Mouse (Mus musculus) CH12.LX (cell line): ENCODE data around the gene Odf2l. TPM values are rescaled to one million over a fixed set of nuclear protein-coding genes. Genes with fewer than 3 reads are reported as not detected.
A peak's percentile ranks its signal among the peaks of the same experiment; 100 is the strongest.

Experiments used
- DNase-seq: peaks from one replicate; pipeline ENCODE4 v3.0.0-alpha.2; 2013; ENCODE audit errors: extremely low read depth
- H3K27ac ChIP-seq: 2 replicates; pipeline ENCODE4 v1.5.1; 2012; ENCODE audit warnings: low read depth, mild to moderate bottlenecking, control low read depth, moderate library complexity; ENCODE audit not compliant: insufficient read depth
- H3K27me3 ChIP-seq: replicated peaks from 2 replicates; pipeline ENCODE3; 2012; ENCODE audit warnings: inconsistent platforms
- H3K36me3 ChIP-seq, 2 experiments: replicated peaks in 1 of 2; 2 replicates each; pipeline versions ENCODE3 to v1.6.1; 2012; ENCODE audit warnings: inconsistent platforms in 1 of 2, low read length in 1 of 2, mild to moderate bottlenecking in 1 of 2, mixed read lengths in 1 of 2, moderate library complexity in 1 of 2; ENCODE audit not compliant: control insufficient read depth in 1 of 2, insufficient read depth in 1 of 2
- H3K4me1 ChIP-seq, 2 experiments: 2 replicates each; pipeline ENCODE4 v1.6.1; 2012; ENCODE audit warnings: inconsistent platforms in 1 of 2, moderate library complexity in 1 of 2; ENCODE audit not compliant: insufficient read depth in 2 of 2, control insufficient read depth in 1 of 2
- H3K4me2 ChIP-seq: 2 replicates; pipeline ENCODE4 v1.6.1; 2012; ENCODE audit warnings: low read depth, mild to moderate bottlenecking, control low read depth; ENCODE audit not compliant: poor library complexity, insufficient read depth, severe bottlenecking
- H3K4me3 ChIP-seq, 3 experiments: fragments of 150-350 bp in 1 of 3; sonication (generic) in 1 of 3; replicated peaks in 1 of 3; 2 replicates each; pipeline versions ENCODE3 to v1.5.1; 2011 to 2012; ENCODE audit warnings: low read depth in 2 of 3, low read length in 2 of 3, mild to moderate bottlenecking in 2 of 3, moderate library complexity in 2 of 3, control low read depth in 1 of 3, improper control_type of control experiment in 1 of 3, inconsistent platforms in 1 of 3, mixed read lengths in 1 of 3; ENCODE audit not compliant: poor library complexity in 1 of 3
- H3K79me2 ChIP-seq: replicated peaks from 2 replicates; pipeline ENCODE4 v1.6.1; 2012; ENCODE audit warnings: mild to moderate bottlenecking, moderate library complexity; ENCODE audit not compliant: control insufficient read depth, poor library complexity, insufficient read depth, severe bottlenecking; ENCODE audit errors: extremely low read depth
- H3K9ac ChIP-seq: 2 replicates; pipeline ENCODE4 v1.6.1; 2012; ENCODE audit warnings: low read depth, mild to moderate bottlenecking, control low read depth, moderate library complexity; ENCODE audit not compliant: insufficient read depth
- H3K9me3 ChIP-seq: replicated peaks from 2 replicates; pipeline ENCODE3; 2012; ENCODE audit warnings: low read length, inconsistent platforms, mixed read lengths
- BHLHE40 ChIP-seq: IDR thresholded peaks from 2 replicates; pipeline ENCODE4 v1.6.1; 2011; ENCODE audit warnings: mild to moderate bottlenecking, low read depth, low read length, improper control_type of control experiment
- CHD1 ChIP-seq: IDR thresholded peaks from 2 replicates; pipeline ENCODE4 v1.6.1; 2012; ENCODE audit warnings: low read depth, low read length, improper control_type of control experiment, inconsistent platforms
- CHD2 ChIP-seq: IDR thresholded peaks from 2 replicates; pipeline ENCODE4 v1.6.1; 2011; ENCODE audit warnings: low read length, improper control_type of control experiment
- E2F4 ChIP-seq: IDR thresholded peaks from 2 replicates; pipeline ENCODE4 v1.6.1; 2011; ENCODE audit warnings: low read depth, low read length, improper control_type of control experiment; ENCODE audit not compliant: insufficient replicate concordance
- ELF1 ChIP-seq: IDR thresholded peaks from 2 replicates; pipeline ENCODE4 v1.6.1; 2014; ENCODE audit warnings: low read depth, mild to moderate bottlenecking, inconsistent platforms, low read length, improper control_type of control experiment
- EP300 ChIP-seq: IDR thresholded peaks from 2 replicates; pipeline ENCODE4 v1.6.1; 2011; ENCODE audit warnings: low read length, improper control_type of control experiment
- ETS1 ChIP-seq: conservative IDR thresholded peaks from 2 replicates; pipeline ENCODE4 v1.6.1; 2012; ENCODE audit warnings: low read depth, mild to moderate bottlenecking, inconsistent platforms, low read length, improper control_type of control experiment, moderate library complexity
- GABPA ChIP-seq: IDR thresholded peaks from 2 replicates; pipeline ENCODE4 v1.6.1; 2012; ENCODE audit warnings: low read depth, low read length, improper control_type of control experiment, inconsistent platforms; ENCODE audit not compliant: insufficient replicate concordance
- HCFC1 ChIP-seq: IDR thresholded peaks from 2 replicates; pipeline ENCODE4 v1.6.1; 2012; ENCODE audit warnings: low read depth, mild to moderate bottlenecking, inconsistent platforms, low read length, improper control_type of control experiment
- IRF4 ChIP-seq: IDR thresholded peaks from 2 replicates; pipeline ENCODE4 v1.6.1; 2014; ENCODE audit warnings: low read depth, mild to moderate bottlenecking, inconsistent platforms, low read length, improper control_type of control experiment
- JUND ChIP-seq: conservative IDR thresholded peaks from 2 replicates; pipeline ENCODE4 v1.6.1; 2011; ENCODE audit warnings: low read depth, low read length, improper control_type of control experiment
- MAFK ChIP-seq: IDR thresholded peaks from 2 replicates; pipeline ENCODE4 v1.6.1; 2011; ENCODE audit warnings: low read length, improper control_type of control experiment; ENCODE audit not compliant: insufficient replicate concordance
- MAX ChIP-seq: IDR thresholded peaks from 2 replicates; pipeline ENCODE4 v1.6.1; 2011; ENCODE audit warnings: low read length, improper control_type of control experiment
- MEF2A ChIP-seq: IDR thresholded peaks from 2 replicates; pipeline ENCODE4 v1.6.1; 2014; ENCODE audit warnings: low read depth, mild to moderate bottlenecking, inconsistent platforms, low read length, improper control_type of control experiment, borderline replicate concordance
- MYC ChIP-seq: IDR thresholded peaks from 2 replicates; pipeline ENCODE4 v1.6.1; 2011; ENCODE audit warnings: low read depth, mild to moderate bottlenecking, improper control_type of control experiment, low read length
- NRF1 ChIP-seq: IDR thresholded peaks from 2 replicates; pipeline ENCODE4 v1.6.1; 2014; ENCODE audit warnings: low read depth, mild to moderate bottlenecking, inconsistent platforms, low read length, improper control_type of control experiment, moderate library complexity
- POLR2A ChIP-seq: IDR thresholded peaks from 2 replicates; pipeline ENCODE4 v1.6.1; 2011; ENCODE audit warnings: low read depth, mild to moderate bottlenecking, improper control_type of control experiment, low read length
- POLR2AphosphoS2 ChIP-seq: IDR thresholded peaks from 2 replicates; pipeline ENCODE4 v1.6.1; 2011; ENCODE audit warnings: low read depth, low read length, improper control_type of control experiment
- RAD21 ChIP-seq: IDR thresholded peaks from 2 replicates; pipeline ENCODE4 v1.6.1; 2011; ENCODE audit warnings: low read depth, mild to moderate bottlenecking, low read length, improper control_type of control experiment, moderate library complexity
- RCOR1 ChIP-seq: conservative IDR thresholded peaks from 2 replicates; pipeline ENCODE4 v1.6.1; 2012; ENCODE audit warnings: low read depth, mild to moderate bottlenecking, inconsistent platforms, low read length, improper control_type of control experiment
- SIN3A ChIP-seq: IDR thresholded peaks from 2 replicates; pipeline ENCODE4 v1.6.1; 2012; ENCODE audit warnings: low read length, improper control_type of control experiment, inconsistent platforms
- SMC3 ChIP-seq: IDR thresholded peaks from 2 replicates; pipeline ENCODE4 v1.6.1; 2011; ENCODE audit warnings: low read depth, low read length, improper control_type of control experiment
- TBP ChIP-seq: conservative IDR thresholded peaks from 2 replicates; pipeline ENCODE4 v1.6.1; 2011; ENCODE audit warnings: low read depth, low read length, improper control_type of control experiment
- TCF12 ChIP-seq: IDR thresholded peaks from 2 replicates; pipeline ENCODE4 v1.6.1; 2014; ENCODE audit warnings: low read depth, mild to moderate bottlenecking, inconsistent platforms, low read length, improper control_type of control experiment
- USF2 ChIP-seq: conservative IDR thresholded peaks from 2 replicates; pipeline ENCODE4 v1.6.1; 2011; ENCODE audit warnings: low read depth, low read length, improper control_type of control experiment
- ZC3H11A ChIP-seq: IDR thresholded peaks from 2 replicates; pipeline ENCODE4 v1.6.1; 2012; ENCODE audit warnings: low read depth, mild to moderate bottlenecking, inconsistent platforms, low read length, improper control_type of control experiment
- ZMIZ1 ChIP-seq: IDR thresholded peaks from 2 replicates; pipeline ENCODE4 v1.6.1; 2012; ENCODE audit warnings: low read depth, mild to moderate bottlenecking, inconsistent platforms, low read length, improper control_type of control experiment
- dilution Hi-C: fragments of 300-500 bp; cut with MboI; formaldehyde crosslinking; loops from 2 replicates; pipeline ENCODE4 v1.14.3; 2020; ENCODE audit warnings: low sequenced_read_pairs; ENCODE audit not compliant: extremely low pct_unique_long_range_greater_than_20kb, extremely low pct_ligation_motif_present
- in situ Hi-C: fragments of 300-500 bp; cut with MboI; formaldehyde crosslinking; loops from 3 replicates; pipeline ENCODE4 v1.14.3; 2019; ENCODE audit warnings: low sequenced_read_pairs, low pct_ligation_motif_present, low pct_unique_long_range_greater_than_20kb, mixed read lengths
- polyA plus RNA-seq: library from polyadenylated mRNA; unstranded; fragments of >175 nt; gene quantifications from 2 replicates; pipeline ENCODE4 v1.2.1, GENCODE M21; 2012; ENCODE audit warnings: low read depth; ENCODE audit not compliant: insufficient read length
- total RNA-seq, 2 experiments: library from RNA; depleted of rRNA; stranded (reverse); fragments of 300-350 nt in 1 of 2; fragments of >200 nt in 1 of 2; gene quantifications; 2 replicates each; pipeline ENCODE4 v1.2.3; 2012 to 2014

The Odf2l gene
- total and polyA plus RNA-seq, 3 experiments, result 26.1 to 51.1 (median 39.1) TPM

GRCm38 (mm10) chr3:145170028-145170427 lies 51.6 kb downstream of the Odf2l start:
- Histone ChIP-seq H3K4me1 (peaks cover 24 to 70% of the 10 kb centered on the region in 2 experiments), H3K4me2 (no peak overlapping the region), H3K27ac (peak overlapping the region; percentile 47), H3K27me3 (no peaks in the 10 kb centered on the region), H3K36me3 (no peaks in the 10 kb centered on the region), H3K4me3 (no peak overlapping the region), H3K9ac (no peak overlapping the region), H3K79me2 (no peaks in the 10 kb centered on the region), H3K9me3 (no peaks in the 10 kb centered on the region)
- no peak for TF ChIP-seq ZC3H11A
- TF ChIP-seq MAFK, result 0 out of 2 replicates have a peak, but pooled peaks have one; percentile 12
- no peak for TF ChIP-seq RCOR1
- no peak for TF ChIP-seq NRF1
- TF ChIP-seq POLR2A, result 0 out of 2 replicates have a peak, but pooled peaks have one; percentile 28
- no peak for TF ChIP-seq GABPA
- TF ChIP-seq ETS1, result peak; percentile 62; the same call in 1 of the 2 replicates
- 0 out of 2 replicates have a peak, but pooled peaks have one; percentile 9 for TF ChIP-seq JUND
- TF ChIP-seq POLR2AphosphoS2, result no peak
- TF ChIP-seq IRF4, result peak; percentile 28
- TF ChIP-seq SMC3, result no peak
- peak; percentile 12; the same call in 1 of the 2 replicates for TF ChIP-seq MAX
- TF ChIP-seq SIN3A, result 0 out of 2 replicates have a peak, but pooled peaks have one; percentile 10
- TF ChIP-seq E2F4, result no peak
- TF ChIP-seq HCFC1, result no peak
- no peak for TF ChIP-seq ZMIZ1
- dilution Hi-C loops, result no loop called here
- in situ Hi-C loops, result no loop called here
- DNase-seq, result peak; percentile 64

- Histone ChIP-seq H3K27me3 (no peaks in the 10 kb centered on the region), H3K36me3 (no peaks in the 10 kb centered on the region), H3K9me3 (no peaks in the 10 kb centered on the region), H3K9ac (no peak overlapping the region), H3K4me1 (peaks cover 24 to 70% of the 10 kb centered on the region in 2 experiments), H3K4me2 (0 out of 2 replicates have a peak overlapping the region, but pooled peaks have one; percentile 12), H3K79me2 (no peaks in the 10 kb centered on the region), H3K4me3 (peak overlapping the region in 1 of 3 experiments; percentile 18), H3K27ac (peak overlapping the region; percentile 47)
- in situ Hi-C loops (no loop called here), dilution Hi-C loops (no loop called here)
- peak; percentile 66; the same call in 1 of the 2 replicates for TF ChIP-seq MYC
- peak; percentile 55 for TF ChIP-seq IRF4
- TF ChIP-seq ELF1, result peak; percentile 60; the same call in 1 of the 2 replicates
- no peak for TF ChIP-seq MEF2A
- no peak for TF ChIP-seq CHD1
- TF ChIP-seq GABPA, result no peak
- TF ChIP-seq RAD21, result no peak
- 0 out of 2 replicates have a peak, but pooled peaks have one; percentile 8 for TF ChIP-seq USF2
- TF ChIP-seq CHD2, result 0 out of 2 replicates have a peak, but pooled peaks have one; percentile 39
- TF ChIP-seq BHLHE40, result peak; percentile 30; the same call in 1 of the 2 replicates
- TF ChIP-seq EP300, result peak; percentile 73
- TF ChIP-seq TCF12, result 0 out of 2 replicates have a peak, but pooled peaks have one; percentile 11
- peak; percentile 90 for TF ChIP-seq TBP
- TF ChIP-seq ETS1, result peak; percentile 59; the same call in 1 of the 2 replicates
- peak; percentile 34; the same call in 1 of the 2 replicates for TF ChIP-seq JUND
- DNase-seq, result peak; percentile 75
Measured at GRCm38 (mm10) chr3:145170604-145171389, 52.4 kb downstream of the Odf2l start.
